Mouse (Mus musculus) lung, postnatal 10 days (tissue): Measurements from ENCODE around the gene Setd1b.

Experiments used
- DNase-seq: peaks from one replicate; pipeline ENCODE4 v3.0.0; 2021

Gene Setd1b

DNA sequence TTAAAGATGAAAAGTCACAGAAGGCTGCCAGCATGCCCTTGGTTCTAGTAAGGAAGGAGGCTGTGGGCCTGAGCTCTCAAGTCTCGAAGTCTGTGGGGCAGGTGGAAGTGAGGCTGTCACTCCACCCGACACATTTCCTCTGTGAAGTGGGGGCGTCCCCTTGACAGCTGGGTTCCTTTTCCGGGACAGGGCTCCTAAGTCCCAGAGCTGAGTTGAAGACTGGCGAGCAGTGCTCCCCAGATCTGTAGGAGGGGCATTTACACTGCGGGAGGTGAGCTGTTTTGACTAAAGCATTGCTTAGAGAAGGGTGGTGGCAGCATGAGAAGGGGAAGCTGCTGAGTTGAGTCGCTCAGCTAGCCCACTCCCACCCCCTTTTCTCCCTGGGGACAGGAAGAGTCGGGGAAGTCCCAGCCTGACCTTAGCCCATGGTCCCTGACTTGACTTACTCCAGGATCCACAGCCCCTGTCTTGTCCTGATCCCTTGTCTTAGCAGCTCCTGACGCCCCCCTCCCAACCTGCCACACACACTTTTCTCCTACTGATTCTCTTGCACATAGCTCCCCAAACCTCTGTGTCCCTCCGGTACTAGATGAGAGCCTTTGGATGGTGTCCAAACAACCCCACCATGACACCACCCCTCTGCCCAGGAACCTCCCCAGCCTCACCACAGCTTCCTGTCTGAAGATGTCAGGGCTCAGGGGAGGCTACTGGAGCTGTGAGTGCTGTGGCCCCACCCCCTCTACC is 13.4 kb upstream of the Setd1b start:
- DNase-seq = peak; percentile 60

DNA sequence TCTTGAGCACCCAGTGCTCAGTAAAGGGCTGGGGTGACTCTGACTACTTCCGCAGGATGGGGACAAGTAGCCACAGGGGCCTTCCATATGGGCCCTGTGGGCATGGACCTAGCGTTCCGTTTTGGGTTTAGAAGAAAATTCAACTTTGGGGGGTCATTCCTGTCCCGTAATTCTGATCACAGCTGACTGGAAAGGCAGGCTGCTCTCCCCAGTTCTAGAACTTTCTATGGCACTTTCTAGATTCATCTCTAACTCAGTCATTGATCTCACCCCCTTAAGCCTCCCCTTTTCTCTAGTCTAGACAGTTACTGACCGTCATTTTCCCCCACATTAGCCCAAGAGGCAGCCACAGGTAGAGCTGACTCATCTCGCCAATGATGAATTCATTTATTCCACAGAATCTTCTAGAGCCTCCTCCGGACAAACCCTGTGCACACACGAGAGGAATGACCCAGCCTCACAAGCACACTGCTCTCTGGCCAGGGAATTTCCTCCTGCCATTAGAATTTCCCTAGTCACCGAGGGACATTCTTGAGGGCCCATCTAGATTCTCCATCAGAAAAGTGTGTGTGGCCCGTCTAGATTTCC is 12.7 kb upstream of the Setd1b start:
- no peak for DNase-seq

DNA sequence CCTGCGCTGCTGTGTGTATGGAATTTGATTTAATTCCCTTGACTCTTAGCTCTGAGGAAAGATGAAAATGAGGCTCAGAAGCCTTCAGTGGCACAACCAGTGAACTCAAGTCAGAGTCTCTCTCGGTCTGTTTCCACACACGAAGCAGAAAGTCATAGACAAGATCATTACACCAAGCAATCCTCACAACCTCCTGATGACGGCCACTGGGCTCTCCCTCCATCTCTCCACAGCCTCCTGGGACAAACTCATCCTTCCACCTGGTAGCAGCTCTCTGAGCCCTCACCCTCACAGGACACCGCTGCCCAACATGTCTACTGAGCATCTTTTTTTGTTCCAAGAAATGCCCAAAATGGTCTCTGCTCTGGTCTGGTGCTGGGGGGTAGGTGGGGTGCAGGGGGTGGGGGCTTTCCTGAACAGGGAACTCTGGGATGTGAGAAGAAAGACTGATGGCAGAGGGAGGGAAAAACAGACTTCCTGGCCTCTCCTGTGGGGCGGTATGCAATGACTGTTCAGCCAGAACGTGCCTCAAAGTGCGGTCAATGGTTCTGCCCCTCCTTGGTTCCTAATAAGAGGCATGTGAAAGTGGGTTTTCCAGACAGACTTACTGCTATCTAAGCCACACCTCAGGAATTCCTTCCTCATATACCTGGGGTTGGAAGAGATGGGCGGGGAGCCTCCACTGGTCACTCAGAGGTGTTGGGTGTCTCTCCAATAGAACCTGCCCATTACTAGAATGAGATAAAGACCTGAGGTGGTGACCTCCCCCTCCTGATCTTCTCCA is 11.8 kb upstream of the Setd1b start:
- DNase-seq = no peak

DNA sequence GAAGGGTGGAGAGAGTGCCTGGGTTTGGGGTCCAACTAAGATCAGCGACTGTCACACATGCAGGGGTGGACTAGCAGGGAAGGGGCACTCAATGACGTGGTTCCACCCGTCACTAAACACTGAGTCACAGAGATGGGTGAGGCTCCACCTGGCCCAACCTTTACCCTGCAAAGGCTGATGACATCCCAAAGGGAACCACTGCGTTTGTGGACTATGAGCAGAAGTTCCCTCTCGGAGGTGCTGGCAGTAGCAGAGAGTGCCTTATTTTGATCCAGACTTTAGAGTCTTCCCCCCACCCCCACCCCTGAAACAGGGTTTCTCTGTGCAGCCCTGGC is 11.2 kb upstream of the Setd1b start:
- DNase-seq = no peak

DNA sequence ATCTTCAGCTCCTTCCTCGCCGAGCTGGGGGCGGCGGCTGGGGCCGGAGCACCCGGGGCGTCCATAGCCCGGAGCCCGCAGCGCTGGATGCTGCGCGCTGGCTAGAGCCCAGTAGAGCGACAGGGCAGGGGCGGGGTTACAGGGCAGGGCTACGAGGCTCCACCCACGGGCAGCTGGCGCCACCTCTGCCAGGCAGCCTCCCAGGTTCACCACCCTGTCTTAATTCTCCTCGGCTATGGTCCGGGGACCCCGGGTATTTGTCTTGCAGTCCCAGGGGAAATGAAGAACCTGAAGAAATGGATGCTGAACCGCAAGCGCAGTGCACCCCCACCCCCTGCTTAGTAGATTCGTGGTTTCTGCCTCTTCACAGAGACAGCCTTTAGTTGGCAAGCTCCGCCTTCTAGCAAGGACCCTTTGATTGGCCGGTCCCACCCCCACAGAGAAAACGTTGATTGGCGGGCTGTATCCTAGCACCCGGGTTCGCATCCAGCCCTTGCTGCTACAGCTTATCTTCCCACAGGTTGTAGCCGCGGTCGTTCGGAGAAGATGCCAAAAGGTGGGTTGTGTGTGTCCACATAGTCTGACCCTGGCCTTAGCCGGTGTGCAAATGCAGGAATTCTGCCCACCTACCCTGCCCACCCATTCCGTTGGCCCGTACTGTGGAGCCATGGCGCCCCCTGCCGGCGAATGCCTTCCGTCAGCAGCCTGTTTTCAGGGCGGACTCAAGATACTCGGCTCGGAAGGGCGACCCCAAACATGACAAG is 9.5 kb upstream of the Setd1b start, which contains the start of gene Rhof:
Gene Rhof (minus strand): TSS at position 385 of the 764 bp plus-strand sequence.
- peak; percentile 88 for DNase-seq

DNA sequence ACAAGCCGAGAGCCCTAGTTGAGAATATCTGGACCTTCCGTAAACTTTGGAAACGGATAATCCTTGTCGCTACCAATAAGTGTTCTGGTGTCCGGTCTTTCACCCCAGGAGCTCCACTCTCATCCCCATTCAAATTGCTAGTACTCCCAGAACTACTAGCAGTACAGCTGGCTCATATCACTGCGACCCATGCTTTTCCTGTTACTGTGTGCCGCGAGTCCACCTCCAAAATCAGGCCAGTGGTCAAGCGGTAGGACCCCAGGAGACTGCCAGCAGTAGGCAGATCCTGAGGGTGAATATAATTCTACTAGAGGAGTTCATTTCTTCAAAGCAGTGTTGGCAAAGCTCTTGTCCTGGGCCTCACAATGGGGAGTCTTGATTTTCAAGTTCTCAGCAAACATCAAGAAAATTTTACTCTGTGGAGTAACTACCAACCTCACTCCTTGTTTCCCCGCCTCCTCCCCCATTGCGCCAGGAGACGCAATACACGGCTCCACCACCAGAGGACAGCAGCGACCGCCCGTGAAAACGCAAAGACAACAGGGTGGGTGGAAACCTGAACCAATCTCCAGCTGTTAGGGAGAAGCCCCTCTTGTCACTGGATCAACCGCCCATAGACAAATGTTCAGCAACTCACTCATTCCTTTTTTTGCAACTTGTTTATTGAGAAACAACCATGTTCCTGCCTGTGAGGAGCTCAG is 8.8 kb upstream of the Setd1b start:
- DNase-seq = peak; percentile 95

DNA sequence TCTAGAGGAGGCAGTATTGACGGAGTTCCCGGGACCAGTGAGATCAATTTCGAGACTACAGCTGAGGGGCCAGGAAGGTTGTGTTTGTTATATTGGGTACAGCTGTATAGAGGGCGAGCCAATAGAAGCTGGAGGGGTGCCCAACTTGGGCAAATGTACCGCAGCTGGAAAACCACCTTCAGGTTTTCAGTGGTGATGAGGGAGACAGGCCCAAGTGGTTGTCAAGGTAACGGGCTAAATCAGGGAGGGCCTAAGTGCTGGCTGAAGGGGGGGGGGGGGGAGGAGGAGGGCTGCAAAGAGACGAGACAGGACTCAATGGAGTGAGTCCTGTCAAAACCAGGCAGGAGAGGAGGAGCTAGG is 8.2 kb upstream of the Setd1b start:
- DNase-seq = peak; percentile 72

DNA sequence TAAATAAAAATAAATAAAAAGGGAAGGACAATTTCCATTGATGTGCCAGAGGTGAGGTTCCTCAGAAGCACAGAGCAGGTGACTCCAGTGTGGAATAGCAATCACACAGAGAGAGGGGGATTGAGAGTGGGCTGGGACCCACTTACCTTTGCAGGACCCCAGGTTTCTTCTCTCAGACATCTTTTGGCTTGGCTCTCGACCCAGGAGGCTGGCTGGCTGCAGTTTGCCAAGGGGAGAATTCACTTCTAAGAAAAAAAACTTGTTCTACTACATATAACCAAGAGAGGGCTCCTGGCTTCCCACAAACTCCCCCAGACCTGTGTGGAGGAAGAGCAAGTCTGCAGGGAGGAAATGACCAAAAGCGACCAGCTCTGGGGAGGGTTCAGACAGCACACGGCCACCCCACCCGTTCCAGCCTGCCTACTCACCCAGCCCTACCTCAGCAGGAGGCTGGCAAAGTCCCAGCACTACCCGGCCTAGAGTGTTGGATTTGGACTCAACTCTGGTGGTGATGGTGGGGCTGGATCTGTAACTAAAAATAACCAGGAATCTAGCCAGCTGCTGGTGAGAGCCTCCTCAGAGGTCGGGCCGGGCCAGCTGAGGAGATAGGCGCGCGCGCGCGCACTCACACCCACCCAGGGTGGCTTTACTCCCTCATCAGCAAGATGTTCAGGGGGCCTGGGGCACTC is 7.7 kb upstream of the Setd1b start:
- DNase-seq = peak; percentile 83

DNA sequence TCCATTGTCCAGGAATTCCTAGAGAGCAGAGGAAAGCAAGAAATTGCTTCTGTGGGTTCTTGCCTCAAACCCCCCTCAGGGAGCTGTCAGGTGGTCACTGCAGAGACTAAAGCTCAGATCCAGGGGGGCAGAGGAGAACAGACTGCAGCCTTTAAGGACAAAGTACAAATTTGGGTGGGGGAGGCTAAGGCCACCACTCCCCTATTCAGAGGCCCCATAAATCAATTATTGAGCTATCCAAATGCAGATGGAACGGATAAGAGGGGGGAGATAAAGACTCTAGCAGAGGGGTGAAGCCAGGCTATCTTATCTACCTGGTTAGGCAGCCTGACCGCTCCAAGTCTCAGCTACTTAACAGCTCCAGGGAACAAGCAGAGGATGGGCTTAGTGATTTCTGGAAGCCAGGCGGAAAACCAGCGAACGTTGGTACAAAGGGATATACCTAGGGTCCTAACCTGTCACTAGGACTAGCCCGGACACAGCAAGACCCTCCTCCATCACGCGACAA is 7.1 kb upstream of the Setd1b start:
- DNase-seq = peak; percentile 24

DNA sequence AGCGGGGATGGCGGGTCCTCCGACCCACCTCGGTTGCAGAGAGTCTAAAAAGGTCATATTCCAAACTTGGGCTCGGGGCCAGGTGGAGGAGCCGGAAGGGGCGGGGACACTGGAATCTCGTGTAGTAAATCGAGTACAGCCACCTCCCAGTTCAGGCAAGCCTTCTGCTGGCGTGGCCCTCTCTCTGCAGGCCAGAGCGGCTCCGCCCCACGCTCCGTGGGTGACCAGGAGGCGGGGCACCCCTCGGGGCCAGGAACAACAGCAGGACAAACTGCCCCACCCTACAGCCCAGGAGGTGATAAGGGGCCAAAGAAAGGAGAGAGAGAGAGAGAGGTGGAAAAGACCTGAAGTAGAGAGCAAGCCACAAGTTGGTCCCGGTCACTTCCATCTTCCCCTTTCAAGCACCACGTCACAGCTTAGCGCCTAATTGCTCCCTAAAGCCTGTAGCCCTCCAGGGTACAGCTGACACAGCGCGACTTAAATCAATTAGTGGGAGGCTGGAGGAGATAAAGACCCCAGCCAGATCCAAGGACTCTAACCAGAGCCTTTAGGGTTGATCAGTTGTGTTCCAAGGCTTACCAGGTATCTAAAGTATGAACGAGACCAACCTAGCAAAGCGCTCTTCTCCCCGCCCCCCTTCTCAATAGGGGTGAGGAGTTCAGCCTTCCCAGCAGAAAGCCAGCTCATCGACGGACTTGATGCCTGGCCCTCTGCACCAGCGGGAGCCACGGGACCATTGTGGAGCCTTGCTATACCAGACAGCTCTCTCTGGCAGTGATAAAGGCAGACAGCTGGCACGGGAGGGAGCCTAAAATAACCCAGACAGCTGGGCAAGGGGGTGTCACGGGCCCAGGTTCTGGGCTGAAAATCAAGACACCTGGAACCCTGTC is 6.3 kb upstream of the Setd1b start:
- DNase-seq = peak; percentile 95

DNA sequence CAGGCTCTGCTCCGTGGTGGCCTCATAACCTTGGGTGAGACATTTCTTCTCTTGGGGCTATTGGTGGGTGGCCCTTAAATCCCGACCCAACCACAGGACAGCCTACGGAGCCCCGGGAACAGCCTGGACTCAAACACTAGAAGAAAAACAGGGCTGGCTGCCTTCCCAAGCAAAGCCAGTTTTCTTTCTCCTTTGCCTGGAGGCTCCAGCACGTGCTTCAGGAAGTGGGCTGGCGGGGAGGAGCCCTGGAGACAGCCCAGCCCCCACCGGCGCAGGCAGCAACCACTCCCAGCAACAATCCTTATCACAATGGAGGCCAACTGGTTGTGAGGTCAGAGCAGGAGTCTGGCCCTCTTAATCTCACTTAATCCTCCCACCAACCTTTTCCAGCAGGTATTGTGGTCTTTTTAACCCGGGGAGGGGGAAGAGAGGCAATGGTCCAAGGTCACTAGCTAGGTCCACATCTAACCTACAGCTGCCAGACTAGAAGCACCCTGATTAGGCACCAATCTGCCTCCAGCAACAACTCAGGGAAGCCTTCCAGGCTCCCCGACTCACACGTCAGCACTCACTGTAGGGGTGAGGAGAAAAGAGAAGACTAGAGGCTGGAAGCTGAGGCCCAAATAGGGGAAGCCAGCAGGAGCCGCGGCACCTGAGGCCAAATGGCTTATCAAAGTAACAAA is 5.5 kb upstream of the Setd1b start:
- DNase-seq = peak; percentile 97

DNA sequence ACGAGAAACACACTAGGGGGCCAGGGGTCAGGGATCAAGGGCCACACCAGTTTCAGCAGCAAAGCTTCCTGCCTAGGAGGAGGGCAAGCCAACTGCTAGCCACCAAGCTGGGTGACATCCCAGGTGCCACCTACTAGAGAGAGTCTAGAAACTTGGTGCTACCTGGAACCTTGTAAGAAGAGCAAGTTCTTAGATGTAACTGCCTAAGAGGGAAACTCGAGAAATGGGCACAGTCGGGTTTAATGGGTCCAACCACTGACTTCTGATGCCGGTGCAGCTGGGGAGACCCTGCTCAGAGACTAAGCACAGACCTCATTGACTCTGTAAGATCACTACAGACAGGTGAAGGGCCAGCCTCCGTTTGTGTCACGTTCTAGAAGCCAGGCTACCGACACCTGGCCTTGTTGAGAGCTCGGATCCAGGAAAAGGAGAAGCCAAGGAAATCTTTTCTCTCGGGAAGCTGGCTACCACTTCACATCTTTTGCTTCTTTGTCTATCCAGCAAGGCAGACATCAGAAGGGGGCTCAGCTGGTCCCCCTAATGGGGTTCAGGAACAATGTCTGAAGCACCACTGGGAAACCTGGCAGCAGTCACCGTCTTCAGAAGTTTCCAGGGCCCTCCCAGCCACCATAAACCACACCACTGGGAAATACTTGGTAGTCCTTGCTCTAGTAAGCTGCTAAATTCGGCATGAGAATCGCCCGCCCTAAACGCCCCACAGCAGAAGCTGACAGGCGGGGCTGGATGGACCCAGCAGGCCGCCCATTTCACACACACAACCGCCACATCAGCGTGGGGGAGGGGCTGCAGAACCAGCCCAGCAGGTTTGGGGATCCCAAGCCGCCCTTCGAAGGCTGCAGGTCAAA is 4.7 kb upstream of the Setd1b start:
- DNase-seq = peak; percentile 94

DNA sequence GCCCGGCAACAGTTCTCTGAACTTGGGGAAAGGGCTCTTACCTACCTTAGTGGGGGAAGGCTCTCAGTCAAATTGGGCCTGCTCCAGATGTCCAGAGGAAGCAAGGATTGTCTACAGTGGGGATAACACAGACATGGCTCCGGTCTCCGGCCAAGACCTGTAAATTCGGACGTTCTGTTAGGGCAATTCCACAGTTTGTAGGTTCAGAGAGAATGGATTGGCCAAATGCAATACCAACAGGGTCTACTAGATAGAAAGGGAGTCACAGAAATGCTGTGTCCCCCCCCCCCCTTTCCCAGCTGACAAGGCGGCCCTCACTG is 4.1 kb upstream of the Setd1b start:
- no peak for DNase-seq

DNA sequence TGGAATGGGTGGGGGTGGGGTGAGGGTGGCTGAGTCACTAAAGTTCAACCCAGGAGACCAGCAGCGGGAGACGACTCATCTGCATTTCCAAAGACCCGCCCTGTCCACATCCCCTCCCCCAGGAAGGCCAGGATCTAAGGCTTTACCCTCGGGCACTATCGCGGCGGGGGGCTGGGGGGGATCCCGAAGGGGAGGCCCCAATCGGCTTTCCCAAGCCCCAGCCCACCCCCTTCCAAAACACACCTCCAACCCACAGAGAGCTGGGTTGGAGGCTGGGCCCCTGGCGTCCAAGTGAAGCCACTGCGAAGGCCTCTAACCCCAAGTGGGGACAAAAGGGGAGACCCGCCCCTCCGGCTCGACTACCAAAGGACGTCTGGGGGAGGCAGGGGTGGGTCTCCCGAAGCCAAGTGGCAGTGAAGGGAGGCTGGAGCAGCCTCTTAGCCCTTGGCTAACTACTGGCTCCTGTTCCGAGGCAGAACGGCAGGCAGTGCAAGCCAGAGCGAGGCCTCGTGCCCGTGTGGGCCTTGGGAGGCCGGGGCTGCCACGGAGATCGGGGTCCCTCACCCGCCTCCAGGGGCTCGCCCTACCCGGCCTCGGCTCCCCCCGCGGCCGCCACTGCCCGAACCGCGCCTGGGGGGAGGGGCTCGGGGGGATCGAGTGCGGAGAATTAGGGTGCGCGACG is 3.6 kb upstream of the Setd1b start:
- peak; percentile 90 for DNase-seq

DNA sequence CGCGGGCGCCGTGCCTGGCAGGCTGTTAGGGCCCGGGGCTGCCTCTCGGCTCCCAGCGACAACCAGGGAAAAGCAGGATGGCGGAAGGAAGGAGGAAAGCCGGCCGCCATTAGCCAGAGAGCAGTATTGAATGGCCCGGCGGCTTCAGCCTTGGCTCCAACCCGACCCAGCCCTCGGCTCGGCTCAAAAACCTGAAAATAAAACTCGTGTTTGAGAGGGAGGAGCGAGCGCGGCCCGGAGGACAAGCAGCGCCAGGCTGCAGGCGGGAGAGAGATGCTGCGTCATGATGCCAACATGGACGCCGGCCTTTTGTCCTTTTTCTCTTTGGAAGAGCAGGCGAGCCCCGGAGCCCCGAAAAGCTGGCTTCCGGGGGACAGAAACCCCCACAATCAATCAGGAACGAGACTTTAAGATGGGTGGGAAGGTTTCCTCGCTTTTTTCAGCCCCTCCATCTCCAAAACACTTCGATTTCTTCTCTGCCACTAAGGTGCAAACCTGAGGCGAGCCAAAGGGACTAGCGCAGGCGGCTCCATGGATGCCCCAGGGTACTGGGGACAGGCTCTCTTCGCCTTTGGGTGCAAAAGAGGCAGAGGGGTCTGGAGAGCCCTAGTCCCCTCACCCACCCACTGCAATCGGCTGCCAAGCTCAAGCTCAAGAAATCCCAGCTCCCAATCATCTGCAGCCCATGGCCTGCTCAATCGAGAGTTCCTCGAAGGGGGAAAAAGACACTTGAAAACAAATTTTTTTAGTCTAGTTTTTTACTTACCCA is 2.9 kb upstream of the Setd1b start:
- peak; percentile 91 for DNase-seq

DNA sequence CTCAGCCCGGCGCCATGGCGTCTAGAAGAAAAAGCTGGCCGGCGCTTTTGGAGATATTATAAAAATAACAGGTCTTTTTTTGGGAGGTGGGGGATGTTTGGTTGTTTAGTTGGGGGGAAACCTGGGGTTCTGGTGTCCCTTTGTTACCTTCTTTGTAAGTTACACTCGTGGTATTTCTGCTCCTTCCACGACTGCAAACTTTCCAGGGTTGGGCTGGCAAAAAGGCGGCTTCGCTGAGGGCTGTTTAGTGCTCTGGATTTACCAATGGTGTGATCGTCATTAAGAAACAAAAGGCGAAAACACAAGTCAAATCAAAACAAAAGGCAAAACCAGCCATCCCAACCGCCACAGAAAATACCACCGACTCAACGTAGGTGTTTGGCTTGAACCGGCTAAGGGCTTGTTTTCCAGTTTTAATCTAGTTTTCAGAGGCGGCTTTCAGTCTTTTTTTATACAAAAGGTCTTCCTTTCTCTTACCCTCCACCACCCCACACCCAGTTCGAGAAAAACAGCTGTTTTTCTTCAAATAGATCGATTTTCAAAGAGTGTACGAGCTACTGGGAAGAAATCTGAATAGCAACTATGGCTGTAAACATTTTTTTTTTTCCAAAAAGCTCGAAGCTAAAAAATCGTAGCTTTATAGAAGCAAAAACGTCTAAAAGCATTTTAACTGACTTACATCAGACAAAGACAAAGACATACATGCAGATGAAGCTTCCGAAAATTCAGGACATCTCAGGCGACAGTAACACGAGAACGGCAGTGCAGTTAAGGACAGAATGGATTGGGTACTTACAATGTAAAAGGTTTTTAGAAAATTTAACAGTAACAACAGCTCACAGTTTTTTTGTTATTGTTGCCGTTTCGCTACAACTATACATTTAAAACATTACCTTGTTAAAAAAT is 2.0 kb upstream of the Setd1b start:
- DNase-seq = no peak
